Mouse (Mus musculus) heart, embryonic 16.5 days (tissue): Measurements from ENCODE around the gene Plekhm3. TPM values are rescaled to one million over a fixed set of nuclear protein-coding genes. Genes with fewer than 3 reads are reported as not detected.

Source experiments
- ATAC-seq: fragments of 200-750 bp; cut with Nextera tagmentation; replicated peaks from 2 replicates; pipeline ENCODE4 v1.8.0; 2017; ENCODE audit warnings: moderate number of reproducible peaks; ENCODE audit not compliant: insufficient read depth, low FRiP score; ENCODE audit errors: extremely low read depth
- H3K27ac ChIP-seq: fragments of 300-500 bp; sonication (generic); 2 replicates; pipeline ENCODE4 v1.5.1; 2014; ENCODE audit warnings: mild to moderate bottlenecking, low read length, control low read depth, moderate library complexity
- H3K27me3 ChIP-seq: fragments of 300-500 bp; sonication (generic); 2 replicates; pipeline ENCODE4 v1.6.1; 2014; ENCODE audit warnings: low read length, mixed read lengths; ENCODE audit not compliant: control insufficient read depth, insufficient read depth
- H3K36me3 ChIP-seq: fragments of 300-500 bp; sonication (generic); 2 replicates; pipeline ENCODE4 v1.6.1; 2014; ENCODE audit not compliant: control insufficient read depth, insufficient read depth
- H3K4me1 ChIP-seq: fragments of 300-500 bp; sonication (generic); 2 replicates; pipeline ENCODE4 v1.6.1; 2014; ENCODE audit warnings: low read length, mixed read lengths; ENCODE audit not compliant: control insufficient read depth, insufficient read depth
- H3K4me2 ChIP-seq: fragments of 300-500 bp; sonication (generic); 2 replicates; pipeline ENCODE4 v1.6.1; 2014; ENCODE audit warnings: low read depth, mild to moderate bottlenecking, control low read depth, low read length
- H3K4me3 ChIP-seq: fragments of 300-500 bp; sonication (generic); 2 replicates; pipeline ENCODE4 v1.5.1; 2014; ENCODE audit warnings: mild to moderate bottlenecking, control low read depth, low read length
- H3K9ac ChIP-seq: fragments of 300-500 bp; sonication (generic); 2 replicates; pipeline ENCODE4 v1.6.1; 2014; ENCODE audit warnings: low read length, control low read depth
- H3K9me3 ChIP-seq: fragments of 300-500 bp; sonication (generic); replicated peaks from 2 replicates; pipeline ENCODE4 v1.6.1; 2016; ENCODE audit warnings: low read length; ENCODE audit not compliant: control insufficient read depth
- WGBS: fragments of 180-500 bp; shearing (Covaris S2); extraction: QIAGEN DNeasy Blood & Tissue Kit; methylation state at CpG from one replicate; pipeline ENCODE4 v1.1.7; 2014; 5-methylcytosine and 5-hydroxymethylcytosine counted together
- polyA plus RNA-seq: library from polyadenylated mRNA; unstranded; fragments of >200 nt; fragmentation: Nextera tagmentation; extraction: Ambion mirVana; gene quantifications from 2 replicates; pipeline ENCODE4 v1.2.1, GENCODE M21; 2015

The Plekhm3 gene
- polyA plus RNA-seq, 1 experiment from 2014 or later = 7.2 TPM

- H3K4me1 ChIP-seq = peaks cover 19% of the 10 kb centered on the region
- no peak overlapping the region for H3K27ac ChIP-seq
- H3K27me3 ChIP-seq = no peaks in the 10 kb centered on the region
- H3K4me3 ChIP-seq = no peak overlapping the region
- no peaks in the 10 kb centered on the region for H3K36me3 ChIP-seq
- no peak for ATAC-seq
- H3K9me3 ChIP-seq = no peaks in the 10 kb centered on the region
- 94% methylated on average over 1 of the region's 1 CpGs for WGBS
- no peak overlapping the region for H3K4me2 ChIP-seq
- no peak overlapping the region for H3K9ac ChIP-seq
Observed at GRCm38 (mm10) chr1:64811956-64812355, 144.7 kb downstream of the Plekhm3 start.

- peak overlapping the region; percentile 72 for H3K27ac ChIP-seq
- H3K9me3 ChIP-seq = no peaks in the 10 kb centered on the region
- peak; percentile 91 for ATAC-seq
- no peaks in the 10 kb centered on the region for H3K36me3 ChIP-seq
- H3K4me3 ChIP-seq = no peak overlapping the region
- 26% methylated on average over 2 of the region's 2 CpGs for WGBS
- H3K4me1 ChIP-seq = peaks cover 15% of the 10 kb centered on the region
- no peaks in the 10 kb centered on the region for H3K27me3 ChIP-seq
- no peak overlapping the region for H3K4me2 ChIP-seq
- no peak overlapping the region for H3K9ac ChIP-seq
Observed at GRCm38 (mm10) chr1:64809085-64809484, 147.5 kb downstream of the Plekhm3 start.

- ATAC-seq = no peak
- H3K4me1 ChIP-seq = peaks cover 19% of the 10 kb centered on the region
- 39% methylated on average over 1 of the region's 1 CpGs for WGBS
Observed at GRCm38 (mm10) chr1:64807766-64808165, 148.9 kb downstream of the Plekhm3 start.

GRCm38 (mm10) chr1:64805217-64805616, 151.4 kb downstream of the Plekhm3 start:
- H3K4me1 ChIP-seq = peaks cover 26% of the 10 kb centered on the region
- H3K4me3 ChIP-seq = no peak overlapping the region
- no peak overlapping the region for H3K27ac ChIP-seq
- H3K9me3 ChIP-seq = no peaks in the 10 kb centered on the region
- H3K9ac ChIP-seq = no peak overlapping the region
- H3K27me3 ChIP-seq = no peaks in the 10 kb centered on the region
- no peak for ATAC-seq
- no peak overlapping the region for H3K4me2 ChIP-seq
- H3K36me3 ChIP-seq = no peaks in the 10 kb centered on the region
- WGBS = 52% methylated on average over 2 of the region's 2 CpGs

More at GRCm38 (mm10) chr1:64807766-64808165, 148.9 kb downstream of the Plekhm3 start:
- H3K27ac ChIP-seq = no peak overlapping the region
- no peaks in the 10 kb centered on the region for H3K27me3 ChIP-seq
- no peak overlapping the region for H3K4me3 ChIP-seq
- H3K36me3 ChIP-seq = no peaks in the 10 kb centered on the region
- H3K9me3 ChIP-seq = no peaks in the 10 kb centered on the region
- no peak overlapping the region for H3K4me2 ChIP-seq
- no peak overlapping the region for H3K9ac ChIP-seq

- Histone ChIP-seq H3K4me1 (peaks cover 12% of the 10 kb centered on the region), H3K4me3 (no peak overlapping the region), H3K36me3 (no peaks in the 10 kb centered on the region), H3K4me2 (no peak overlapping the region), H3K27ac (peak overlapping the region; percentile 49), H3K27me3 (no peaks in the 10 kb centered on the region), H3K9ac (no peak overlapping the region), H3K9me3 (no peaks in the 10 kb centered on the region)
- no peak for ATAC-seq
- WGBS = 29% methylated on average over 6 of the region's 6 CpGs
Observed at GRCm38 (mm10) chr1:64802631-64803030, 154.0 kb downstream of the Plekhm3 start.

- H3K4me1 ChIP-seq = peaks cover 22% of the 10 kb centered on the region
- no peak for ATAC-seq
- peaks cover 6% of the 10 kb centered on the region; the same call in 1 of the 2 replicates for H3K36me3 ChIP-seq
- no peaks in the 10 kb centered on the region for H3K9me3 ChIP-seq
- no peak overlapping the region for H3K27ac ChIP-seq
- H3K4me2 ChIP-seq = no peak overlapping the region
- 54% methylated on average over 3 of the region's 3 CpGs for WGBS
- H3K27me3 ChIP-seq = no peaks in the 10 kb centered on the region
- no peak overlapping the region for H3K9ac ChIP-seq
- no peak overlapping the region for H3K4me3 ChIP-seq
Observed at GRCm38 (mm10) chr1:64797621-64798020, 159.0 kb downstream of the Plekhm3 start.

GRCm38 (mm10) chr1:64796867-64797582, 159.6 kb downstream of the Plekhm3 start:
- H3K4me1 ChIP-seq = peaks cover 23% of the 10 kb centered on the region
- no peak overlapping the region for H3K4me2 ChIP-seq
- no peaks in the 10 kb centered on the region for H3K27me3 ChIP-seq
- H3K36me3 ChIP-seq = peaks cover 6% of the 10 kb centered on the region; the same call in 1 of the 2 replicates
- ATAC-seq = no peak; the same call in 1 of the 2 replicates
- H3K27ac ChIP-seq = no peak overlapping the region
- H3K9me3 ChIP-seq = no peaks in the 10 kb centered on the region
- no peak overlapping the region for H3K9ac ChIP-seq
- 77% methylated on average over 6 of the region's 6 CpGs for WGBS
- H3K4me3 ChIP-seq = no peak overlapping the region

GRCm38 (mm10) chr1:64795284-64796040, 161.2 kb downstream of the Plekhm3 start:
- Histone ChIP-seq H3K4me3 (no peak overlapping the region), H3K4me1 (peaks cover 38% of the 10 kb centered on the region), H3K9me3 (no peaks in the 10 kb centered on the region), H3K27me3 (no peaks in the 10 kb centered on the region), H3K9ac (no peak overlapping the region), H3K4me2 (no peak overlapping the region), H3K27ac (peak overlapping the region; percentile 17), H3K36me3 (peaks cover 6% of the 10 kb centered on the region; the same call in 1 of the 2 replicates)
- ATAC-seq = no peak
- 61% methylated on average over 8 of the region's 8 CpGs for WGBS

GRCm38 (mm10) chr1:64794096-64794495, 162.5 kb downstream of the Plekhm3 start:
- WGBS = 95% methylated on average over 11 of the region's 11 CpGs
- H3K4me3 ChIP-seq = no peak overlapping the region
- H3K4me2 ChIP-seq = no peak overlapping the region
- H3K4me1 ChIP-seq = peaks cover 44% of the 10 kb centered on the region
- H3K9ac ChIP-seq = no peak overlapping the region
- H3K27ac ChIP-seq = no peak overlapping the region
- no peak for ATAC-seq
- no peaks in the 10 kb centered on the region for H3K9me3 ChIP-seq
- no peaks in the 10 kb centered on the region for H3K27me3 ChIP-seq
- peaks cover 6% of the 10 kb centered on the region; the same call in 1 of the 2 replicates for H3K36me3 ChIP-seq
